Mouse (Mus musculus) lung, embryonic 14.5 days (tissue): Measurements from ENCODE around the gene Trim50. TPM values are rescaled to one million over a fixed set of nuclear protein-coding genes. Genes with fewer than 3 reads are reported as not detected.

Experiments
- ATAC-seq: fragments of 200-750 bp; cut with Nextera tagmentation; 2 replicates; pipeline ENCODE4 v1.8.0; 2017; ENCODE audit warnings: mild to moderate bottlenecking, moderate TSS enrichment, moderate library complexity; ENCODE audit not compliant: insufficient read depth
- DNase-seq: peaks from one replicate; pipeline ENCODE4 v3.0.0-alpha.2; 2015
- H3K27ac ChIP-seq: fragments of 300-500 bp; sonication (generic); 2 replicates; pipeline ENCODE4 v1.5.1; 2014; ENCODE audit warnings: low read depth, mild to moderate bottlenecking, moderate library complexity
- H3K27me3 ChIP-seq: fragments of 300-500 bp; sonication (generic); 2 replicates; pipeline ENCODE4 v1.6.1; 2014; ENCODE audit warnings: low read length, control low read depth; ENCODE audit not compliant: insufficient read depth
- H3K36me3 ChIP-seq: fragments of 300-500 bp; sonication (generic); 2 replicates; pipeline ENCODE4 v1.6.1; 2014; ENCODE audit warnings: control low read depth; ENCODE audit not compliant: insufficient read depth
- H3K4me1 ChIP-seq: fragments of 300-500 bp; sonication (generic); 2 replicates; pipeline ENCODE4 v1.6.1; 2014; ENCODE audit warnings: antibody characterized with exemption, control low read depth; ENCODE audit not compliant: insufficient read depth
- H3K4me2 ChIP-seq: fragments of 300-500 bp; sonication (generic); 2 replicates; pipeline ENCODE4 v1.6.1; 2014; ENCODE audit warnings: mild to moderate bottlenecking
- H3K4me3 ChIP-seq: fragments of 300-500 bp; sonication (generic); 2 replicates; pipeline ENCODE4 v1.5.1; 2014; ENCODE audit warnings: low read depth, low read length
- H3K9ac ChIP-seq: fragments of 300-500 bp; sonication (generic); 2 replicates; pipeline ENCODE4 v1.6.1; 2014
- H3K9me3 ChIP-seq: fragments of 300-500 bp; sonication (generic); 2 replicates; pipeline ENCODE4 v1.6.1; 2016; ENCODE audit warnings: low read depth, low read length, control low read depth
- CTCF ChIP-seq: IDR thresholded peaks from 2 replicates; pipeline ENCODE4 v1.5.1; 2016; ENCODE audit warnings: antibody characterized with exemption, low read depth
- WGBS: fragments of 180-500 bp; shearing (Covaris S2); extraction: QIAGEN DNeasy Blood & Tissue Kit; methylation state at CpG from one replicate; pipeline ENCODE4 v1.1.7; 2014; 5-methylcytosine and 5-hydroxymethylcytosine counted together
- polyA plus RNA-seq: library from polyadenylated mRNA; unstranded; fragments of >200 nt; fragmentation: Nextera tagmentation; extraction: Ambion mirVana; gene quantifications from 2 replicates; pipeline ENCODE4 v1.2.1, GENCODE M21; 2014

Trim50 gene
- polyA plus RNA-seq, 1 experiment from 2014 or later, result not detected

GRCm38 (mm10) chr5:135330201-135330600, 22.9 kb upstream of the Trim50 start:
- Histone ChIP-seq H3K36me3 (no peaks in the 10 kb centered on the region), H3K27me3 (no peaks in the 10 kb centered on the region), H3K4me1 (no peaks in the 10 kb centered on the region), H3K9me3 (no peaks in the 10 kb centered on the region), H3K4me2 (no peak overlapping the region), H3K27ac (no peak overlapping the region), H3K4me3 (no peak overlapping the region), H3K9ac (no peak overlapping the region)
- ATAC-seq (no peak), DNase-seq (no peak)
- 80% methylated on average over 5 of the region's 5 CpGs for WGBS
- TF ChIP-seq CTCF, result no peak

DNA sequence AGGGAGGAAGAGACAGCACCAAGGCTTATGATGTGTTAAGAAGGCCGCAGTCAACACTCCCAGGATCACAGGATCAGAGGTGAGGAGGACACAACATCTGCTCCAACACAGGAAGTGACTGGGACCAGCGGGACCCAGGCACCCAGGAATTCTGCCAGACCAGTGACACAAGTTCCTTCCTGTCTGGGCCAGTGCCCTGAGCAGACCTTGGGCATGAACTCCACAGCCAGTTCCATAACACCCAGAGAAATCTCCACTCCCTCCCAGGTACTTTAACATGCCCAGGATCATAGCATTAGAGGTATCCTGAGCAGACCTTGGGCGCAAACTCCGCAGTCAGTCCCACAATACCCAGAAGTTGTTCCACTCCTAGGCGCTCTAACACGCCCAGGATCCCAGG, 21.9 kb upstream of the Trim50 start:
- H3K4me1 ChIP-seq, result no peaks in the 10 kb centered on the region
- no peak overlapping the region for H3K9ac ChIP-seq
- TF ChIP-seq CTCF, result no peak
- no peak overlapping the region for H3K4me2 ChIP-seq
- no peaks in the 10 kb centered on the region for H3K36me3 ChIP-seq
- no peaks in the 10 kb centered on the region for H3K9me3 ChIP-seq
- no peak for ATAC-seq
- DNase-seq, result no peak
- no peaks in the 10 kb centered on the region for H3K27me3 ChIP-seq
- no peak overlapping the region for H3K4me3 ChIP-seq
- H3K27ac ChIP-seq, result no peak overlapping the region
- 74% methylated on average over 6 of the region's 6 CpGs for WGBS

DNA sequence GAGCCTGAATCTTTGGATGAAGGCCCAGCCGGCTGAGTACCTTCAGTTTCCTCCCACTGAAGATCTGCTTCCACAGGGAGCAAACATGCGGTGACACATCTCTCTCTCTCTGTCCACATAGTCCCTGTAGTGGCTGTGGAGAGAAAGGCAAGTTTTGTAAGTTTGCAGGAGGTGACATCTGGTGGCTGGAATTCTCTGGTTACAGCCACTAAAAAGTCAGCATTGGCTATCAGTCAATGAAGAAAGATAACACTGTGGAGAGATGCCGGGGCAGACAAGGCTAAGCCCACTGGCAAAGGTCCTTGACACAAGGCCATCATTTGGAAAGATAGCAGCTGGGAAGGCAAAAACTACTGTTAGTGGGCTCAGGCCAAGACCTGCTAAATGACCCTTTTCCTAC, 15.5 kb upstream of the Trim50 start:
- Histone ChIP-seq H3K4me2 (no peak overlapping the region), H3K4me3 (no peak overlapping the region), H3K27me3 (no peaks in the 10 kb centered on the region), H3K27ac (no peak overlapping the region), H3K9me3 (no peaks in the 10 kb centered on the region), H3K36me3 (no peaks in the 10 kb centered on the region), H3K9ac (no peak overlapping the region), H3K4me1 (no peaks in the 10 kb centered on the region)
- TF ChIP-seq CTCF, result peak; percentile 48
- DNase-seq, result peak; percentile 40
- no peak for ATAC-seq
- 18% methylated on average over 3 of the region's 3 CpGs for WGBS

DNA sequence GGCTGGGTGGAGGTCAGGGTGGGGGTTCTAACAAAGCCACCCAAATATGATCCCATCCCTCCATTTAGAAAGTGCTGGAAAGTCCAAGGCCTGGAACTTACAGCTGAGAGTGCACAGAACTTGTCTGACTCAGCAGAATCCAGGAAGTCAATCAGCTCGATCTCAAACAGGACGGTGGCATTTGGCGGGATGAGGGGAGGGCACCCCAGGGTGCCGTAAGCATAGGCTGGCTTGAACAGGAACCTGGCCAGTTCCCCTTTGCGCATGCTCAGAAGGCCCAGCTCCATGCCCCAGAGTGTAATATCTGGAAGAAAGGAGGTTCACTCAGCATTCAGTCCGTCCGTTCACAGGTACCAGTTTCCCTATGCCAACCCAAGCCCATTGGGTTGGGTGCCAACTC, 7.1 kb upstream of the Trim50 start:
- no peak for TF ChIP-seq CTCF
- Histone ChIP-seq H3K4me1 (no peaks in the 10 kb centered on the region), H3K27ac (no peak overlapping the region), H3K36me3 (no peaks in the 10 kb centered on the region), H3K9me3 (peaks cover 5% of the 10 kb centered on the region; the same call in 1 of the 2 replicates), H3K4me2 (no peak overlapping the region), H3K9ac (no peak overlapping the region), H3K4me3 (no peak overlapping the region), H3K27me3 (no peaks in the 10 kb centered on the region)
- ATAC-seq (no peak), DNase-seq (no peak)
- WGBS, result 73% methylated on average over 7 of the region's 7 CpGs

GRCm38 (mm10) chr5:135346430-135346829, 6.7 kb upstream of the Trim50 start:
- no peaks in the 10 kb centered on the region for H3K4me1 ChIP-seq

DNA sequence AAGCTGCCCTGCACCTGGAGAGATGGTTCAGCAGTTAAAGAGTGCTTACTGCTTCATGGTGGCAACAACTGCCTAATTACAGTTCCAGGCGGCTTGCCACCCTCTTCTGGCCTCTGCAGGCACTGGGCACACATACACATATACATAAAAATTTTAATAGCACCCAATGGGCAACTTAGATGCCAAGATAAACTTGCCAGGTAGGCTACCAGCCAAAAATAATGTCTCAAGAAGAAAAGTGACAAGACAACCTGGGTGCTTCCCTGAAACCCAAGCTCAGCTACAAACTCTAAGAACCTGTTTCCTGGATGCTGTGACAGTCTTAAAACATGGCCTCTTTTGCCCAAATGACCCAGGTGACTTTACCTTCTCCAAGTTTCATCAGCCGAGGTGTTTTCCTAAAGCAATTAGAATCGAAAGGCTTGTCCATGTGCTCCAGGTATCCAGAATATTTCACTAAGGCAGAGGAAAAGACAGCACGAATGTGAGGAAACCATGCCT, 5.5 kb upstream of the Trim50 start:
- TF ChIP-seq CTCF, result no peak
- no peaks in the 10 kb centered on the region for H3K4me1 ChIP-seq
- ATAC-seq, result no peak
- no peaks in the 10 kb centered on the region for H3K27me3 ChIP-seq
- H3K27ac ChIP-seq, result no peak overlapping the region
- no peak for DNase-seq
- no peak overlapping the region for H3K4me2 ChIP-seq
- no peak overlapping the region for H3K4me3 ChIP-seq
- no peaks in the 10 kb centered on the region for H3K36me3 ChIP-seq
- peaks cover 5% of the 10 kb centered on the region; the same call in 1 of the 2 replicates for H3K9me3 ChIP-seq
- WGBS, result 63% methylated on average over 4 of the region's 4 CpGs
- no peak overlapping the region for H3K9ac ChIP-seq

More at GRCm38 (mm10) chr5:135346430-135346829, 6.7 kb upstream of the Trim50 start:
- TF ChIP-seq CTCF, result 0 out of 2 replicates have a peak, but pooled peaks have one; percentile 33
- no peak overlapping the region for H3K4me3 ChIP-seq
- ATAC-seq, result no peak
- no peaks in the 10 kb centered on the region for H3K36me3 ChIP-seq
- peak; percentile 15 for DNase-seq
- no peak overlapping the region for H3K27ac ChIP-seq
- peaks cover 5% of the 10 kb centered on the region; the same call in 1 of the 2 replicates for H3K9me3 ChIP-seq
- H3K27me3 ChIP-seq, result no peaks in the 10 kb centered on the region
- no peak overlapping the region for H3K4me2 ChIP-seq
- no peak overlapping the region for H3K9ac ChIP-seq
- 9% methylated on average over 1 of the region's 1 CpGs for WGBS

DNA sequence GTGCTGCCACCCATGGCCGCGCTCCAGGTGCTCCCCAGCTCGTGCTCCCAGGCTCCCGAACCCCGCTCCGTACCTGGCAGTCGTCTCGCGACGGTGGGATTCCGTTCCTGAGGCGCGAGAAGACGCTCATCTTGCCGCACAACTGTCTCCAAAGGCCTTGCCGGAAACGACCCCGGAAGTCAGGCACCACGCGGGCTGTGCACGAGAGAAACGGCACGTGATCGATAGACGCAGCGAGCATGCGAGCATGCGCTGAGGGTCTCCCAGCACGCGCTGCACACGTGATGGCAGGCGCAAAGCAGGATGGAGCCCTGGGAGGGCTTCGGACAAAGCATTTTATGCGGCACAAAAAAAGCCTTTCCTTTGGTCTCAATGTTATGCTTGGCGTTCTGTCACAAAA, 3.2 kb upstream of the Trim50 start, which contains the start of gene Fkbp6:
Gene Fkbp6 (minus strand): TSS at position 183 of the 400 bp plus-strand sequence.
- H3K36me3 ChIP-seq, result no peaks in the 10 kb centered on the region
- no peak within 1 kb of the TSS for H3K4me2 ChIP-seq
- H3K27me3 ChIP-seq, result no peaks in the 10 kb centered on the region
- H3K4me3 ChIP-seq, result no peak within 1 kb of the TSS
- no peak within 1 kb of the TSS for H3K27ac ChIP-seq
- no peak for DNase-seq
- WGBS, result 87% methylated on average over 35 of the region's 35 CpGs
- ATAC-seq, result no peak
- H3K4me1 ChIP-seq, result no peaks in the 10 kb centered on the region
- no peak within 1 kb of the TSS for H3K9ac ChIP-seq
- peaks cover 5% of the 10 kb centered on the region; the same call in 1 of the 2 replicates for H3K9me3 ChIP-seq
- TF ChIP-seq CTCF, result no peak

GRCm38 (mm10) chr5:135351606-135352005, 1.5 kb upstream of the Trim50 start:
- Histone ChIP-seq H3K9me3 (peaks cover 5% of the 10 kb centered on the region; the same call in 1 of the 2 replicates), H3K36me3 (no peaks in the 10 kb centered on the region), H3K4me2 (no peak overlapping the region), H3K27me3 (no peaks in the 10 kb centered on the region), H3K4me1 (no peaks in the 10 kb centered on the region), H3K9ac (no peak overlapping the region), H3K4me3 (no peak overlapping the region), H3K27ac (no peak overlapping the region)
- WGBS, result 80% methylated on average over 13 of the region's 13 CpGs
- DNase-seq, result no peak
- no peak for TF ChIP-seq CTCF
- no peak for ATAC-seq
